Mouse (Mus musculus): ENCODE data around the gene Slc22a5. TPM values are rescaled to one million over a fixed set of nuclear protein-coding genes. Genes with fewer than 3 reads are reported as not detected.
"Not testable (repeated sequence)": the region's sequence is repeated elsewhere in the genome, so short reads cannot be mapped to it uniquely, and the experiment has no call there.

The Slc22a5 gene
- polyA plus RNA-seq, 1 experiment from 2014 or later: 7.2 TPM

DNA sequence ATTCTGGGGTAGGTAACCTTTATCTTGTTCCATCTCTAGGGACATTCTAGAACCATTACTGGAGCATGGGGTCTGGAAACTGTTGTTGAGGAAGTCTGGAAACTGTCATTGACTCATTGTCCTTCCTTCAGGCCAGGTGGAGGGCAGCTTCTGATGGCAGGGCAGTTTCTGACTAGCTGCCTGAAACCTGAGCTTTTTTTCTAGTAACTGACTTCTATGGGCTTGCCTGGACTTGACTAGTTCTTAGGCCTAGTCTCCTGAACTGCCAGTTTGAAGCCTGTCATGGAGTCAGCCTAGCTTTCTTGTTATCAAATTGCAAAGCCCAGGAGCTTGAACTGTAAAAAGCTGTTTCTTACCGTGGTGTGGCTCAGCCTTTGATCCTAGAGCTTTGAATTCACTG is 9.5 kb upstream of the Slc22a5 start:
- peaks cover 10% of the 10 kb centered on the region for H3K4me1 ChIP-seq
- 62% methylated on average over 1 of the region's 1 CpGs for WGBS
- DNase-seq (ENCODE audit: low spot score): no peak

DNA sequence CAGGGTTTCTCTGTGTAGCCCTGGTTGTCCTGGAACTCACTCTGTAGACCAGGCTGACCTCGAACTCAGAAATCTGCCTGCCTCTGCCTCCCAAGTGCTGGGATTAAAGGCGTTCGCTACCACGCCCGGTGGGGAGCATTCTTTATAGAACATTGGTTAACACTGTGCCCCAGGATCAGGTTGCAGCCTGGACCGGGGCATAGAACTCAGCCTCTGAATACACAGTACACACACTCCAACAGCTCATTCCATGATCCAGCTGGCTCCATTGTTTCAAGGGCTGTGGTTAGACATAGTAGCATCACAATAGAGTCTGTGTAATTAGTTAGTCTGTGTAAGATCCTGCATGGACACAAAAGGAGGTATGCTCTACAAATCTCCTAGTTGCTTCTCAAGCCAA is 8.5 kb upstream of the Slc22a5 start:
- Histone ChIP-seq H3K9me3 (replicated peaks) (no peaks in the 10 kb centered on the region), H3K27me3 (ENCODE audit: low read depth, poor library complexity, severe bottlenecking) (no peaks in the 10 kb centered on the region), H3K36me3 (no peaks in the 10 kb centered on the region), H3K27ac (replicated peaks) (no peak overlapping the region), H3K4me3 (no peak overlapping the region), H3K4me1 (peaks cover 10% of the 10 kb centered on the region)
- no peak for DNase-seq (ENCODE audit: low spot score)
- 81% methylated on average over 6 of the region's 6 CpGs for whole genome bisulfite sequencing

More for the DNA sequence above, 9.5 kb upstream of the Slc22a5 start:
- Histone ChIP-seq H3K27ac (replicated peaks) (no peak overlapping the region), H3K27me3 (ENCODE audit: low read depth, poor library complexity, severe bottlenecking) (no peaks in the 10 kb centered on the region), H3K36me3 (no peaks in the 10 kb centered on the region), H3K4me3 (no peak overlapping the region), H3K9me3 (replicated peaks) (no peaks in the 10 kb centered on the region)

DNA sequence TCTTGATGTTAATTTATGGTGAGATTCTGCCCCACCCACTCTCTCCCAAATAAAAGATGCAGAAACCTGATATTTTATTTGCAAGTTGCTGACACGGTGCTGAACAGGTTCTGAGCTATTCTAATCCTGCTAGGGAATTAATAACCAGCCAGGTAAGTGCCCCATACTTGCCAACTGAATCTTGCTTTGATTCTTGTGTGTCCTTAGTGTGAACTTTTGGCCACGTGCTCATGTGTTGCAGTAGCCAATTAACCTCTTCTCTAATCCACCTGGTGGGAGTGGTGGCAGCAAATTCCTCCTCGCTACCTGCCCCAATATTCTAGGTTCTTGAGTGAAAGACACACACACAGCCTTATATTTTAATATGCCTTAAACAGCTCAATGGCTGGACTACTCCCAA is 7.5 kb upstream of the Slc22a5 start:
- WGBS: 71% methylated on average over 3 of the region's 3 CpGs
- no peaks in the 10 kb centered on the region for H3K36me3 ChIP-seq
- H3K27me3 ChIP-seq (ENCODE audit: low read depth, poor library complexity, severe bottlenecking): no peaks in the 10 kb centered on the region
- no peak for DNase-seq (ENCODE audit: low spot score)
- H3K27ac ChIP-seq (replicated peaks): no peak overlapping the region
- H3K4me3 ChIP-seq: no peak overlapping the region
- H3K4me1 ChIP-seq: peaks cover 3% of the 10 kb centered on the region
- no peaks in the 10 kb centered on the region for H3K9me3 ChIP-seq (replicated peaks)

DNA sequence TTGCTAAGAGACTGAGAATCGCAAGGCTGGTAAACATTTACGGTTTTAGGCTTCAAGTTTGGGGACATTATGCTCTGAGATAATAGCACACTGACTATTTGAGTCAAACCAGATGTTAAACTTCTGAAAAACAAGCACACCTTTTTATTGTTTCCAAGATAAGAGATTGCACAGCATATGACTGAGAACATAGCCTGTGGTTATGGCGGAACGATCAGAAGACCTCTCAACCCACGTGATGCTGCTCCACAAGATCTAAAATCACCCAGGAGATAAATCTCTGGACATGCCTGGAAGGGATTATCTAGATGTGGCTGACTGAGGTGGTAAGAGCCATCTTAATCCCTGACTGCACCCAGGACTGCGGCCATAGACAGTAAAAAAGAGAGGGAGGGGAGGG is 5.5 kb upstream of the Slc22a5 start:
- Histone ChIP-seq H3K9me3 (replicated peaks) (no peaks in the 10 kb centered on the region), H3K4me3 (no peak overlapping the region), H3K27ac (replicated peaks) (no peak overlapping the region), H3K36me3 (no peaks in the 10 kb centered on the region), H3K27me3 (ENCODE audit: low read depth, poor library complexity, severe bottlenecking) (no peaks in the 10 kb centered on the region), H3K4me1 (peaks cover 7% of the 10 kb centered on the region; the same call in 1 of the 2 replicates)
- 74% methylated on average over 6 of the region's 6 CpGs for WGBS
- DNase-seq (ENCODE audit: low spot score): no peak

DNA sequence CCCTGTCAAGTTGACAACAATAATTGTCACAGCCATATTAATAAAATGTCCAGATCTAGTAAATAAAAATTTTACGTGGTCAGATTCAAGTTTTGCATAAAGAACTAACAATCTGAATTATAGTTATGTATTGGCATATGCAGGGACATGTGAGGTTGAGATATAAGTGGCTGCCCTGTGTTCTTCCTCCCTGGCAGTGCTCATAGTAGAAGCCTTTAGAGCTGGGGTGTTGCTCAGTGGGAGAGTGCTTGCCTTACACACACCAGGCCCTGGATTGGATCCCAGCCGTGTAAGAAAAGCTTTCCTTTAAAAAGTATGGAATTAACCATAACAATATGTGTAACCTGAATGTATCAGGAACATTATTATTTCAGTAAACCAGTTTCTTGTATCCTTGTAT is 2.0 kb upstream of the Slc22a5 start:
- H3K36me3 ChIP-seq: no peaks in the 10 kb centered on the region
- WGBS: 65% methylated on average over 2 of the region's 2 CpGs
- peaks cover 12% of the 10 kb centered on the region for H3K27me3 ChIP-seq (ENCODE audit: low read depth, poor library complexity, severe bottlenecking)
- no peaks in the 10 kb centered on the region for H3K9me3 ChIP-seq (replicated peaks)
- DNase-seq (ENCODE audit: low spot score): no peak
- no peak overlapping the region for H3K4me3 ChIP-seq
- H3K4me1 ChIP-seq: peaks cover 36% of the 10 kb centered on the region
- no peak overlapping the region for H3K27ac ChIP-seq (replicated peaks)

DNA sequence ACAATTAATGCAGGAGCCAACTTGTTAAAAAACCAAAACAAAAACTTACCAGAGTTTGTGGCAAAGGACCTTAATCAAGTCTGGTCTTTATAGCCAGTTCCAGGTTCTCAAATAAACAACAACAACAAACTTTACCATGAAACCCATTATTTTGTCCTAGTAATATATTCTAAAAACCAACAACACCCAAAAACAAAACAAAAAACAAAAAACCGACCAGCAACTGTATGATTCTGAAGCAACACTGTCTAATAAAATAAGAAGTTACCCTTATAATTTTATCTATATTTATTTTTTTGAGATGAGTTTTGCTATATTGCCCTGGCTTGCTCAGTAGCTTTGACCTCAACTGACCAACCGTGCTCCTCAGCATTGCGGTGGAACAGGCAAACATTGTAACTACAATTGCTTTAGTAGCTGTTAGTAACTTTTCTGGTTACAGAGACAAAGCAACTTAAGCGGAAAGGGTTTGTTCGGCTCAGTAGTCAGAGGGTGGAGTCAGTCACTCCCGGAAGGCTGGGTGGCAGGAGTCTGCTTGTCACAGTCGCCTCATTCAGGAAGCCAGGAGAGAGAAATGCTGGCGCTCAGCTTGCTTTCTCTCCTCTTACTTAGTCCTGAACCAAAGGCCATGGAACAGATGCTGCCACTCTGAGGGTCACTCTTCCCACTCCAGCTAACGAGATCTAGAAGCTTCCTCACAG is 1.4 kb upstream of the Slc22a5 start:
- Histone ChIP-seq H3K36me3 (no peaks in the 10 kb centered on the region), H3K9me3 (replicated peaks) (no peaks in the 10 kb centered on the region), H3K4me3 (no peak overlapping the region), H3K4me1 (peaks cover 37% of the 10 kb centered on the region), H3K27ac (replicated peaks) (no peak overlapping the region), H3K27me3 (ENCODE audit: low read depth, poor library complexity, severe bottlenecking) (peaks cover 12% of the 10 kb centered on the region)
- WGBS: 48% methylated on average over 9 of the region's 9 CpGs
- no peak for DNase-seq (ENCODE audit: low spot score)

DNA sequence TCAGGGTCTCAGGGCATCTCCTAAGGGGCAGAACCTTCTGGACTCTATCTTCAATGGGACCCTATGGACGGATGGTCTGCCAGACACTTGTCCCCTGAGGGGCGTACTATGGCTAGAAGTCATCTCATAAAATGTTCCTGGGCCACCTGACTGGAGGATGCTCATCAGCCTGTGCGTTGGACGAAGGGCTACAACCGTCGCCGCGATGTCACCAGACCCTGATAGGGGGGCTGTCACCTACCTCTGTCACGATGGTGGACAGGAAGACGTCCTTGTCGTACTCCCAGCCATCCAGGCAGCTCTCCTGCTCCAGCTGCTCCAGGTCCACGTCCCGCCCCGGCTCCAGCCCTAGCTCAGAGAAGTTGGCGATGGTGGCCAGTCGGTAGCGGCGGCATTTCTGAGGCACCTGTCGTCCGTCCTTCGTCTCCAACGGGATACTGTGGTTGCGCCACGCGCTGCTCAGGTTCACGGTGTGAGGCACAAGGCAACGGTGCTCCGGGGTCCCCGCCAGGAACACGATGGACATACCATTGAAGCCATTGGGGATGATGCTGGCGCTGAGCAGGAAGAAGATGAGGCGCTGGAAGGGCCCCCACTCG is 455 bp downstream of the Slc22a5 start:
- H3K36me3 ChIP-seq: 0 out of 2 replicates have a peak, but pooled peaks cover 3% of the 10 kb centered on the region
- H3K9me3 ChIP-seq (replicated peaks): no peaks in the 10 kb centered on the region
- H3K4me3 ChIP-seq: peak overlapping the region; percentile 73
- H3K27ac ChIP-seq (replicated peaks): peak overlapping the region; percentile 85
- H3K4me1 ChIP-seq: peaks cover 37% of the 10 kb centered on the region
- DNase-seq (ENCODE audit: low spot score): no peak
- H3K27me3 ChIP-seq (ENCODE audit: low read depth, poor library complexity, severe bottlenecking): peaks cover 12% of the 10 kb centered on the region
- WGBS: 3% methylated on average over 33 of the region's 33 CpGs

DNA sequence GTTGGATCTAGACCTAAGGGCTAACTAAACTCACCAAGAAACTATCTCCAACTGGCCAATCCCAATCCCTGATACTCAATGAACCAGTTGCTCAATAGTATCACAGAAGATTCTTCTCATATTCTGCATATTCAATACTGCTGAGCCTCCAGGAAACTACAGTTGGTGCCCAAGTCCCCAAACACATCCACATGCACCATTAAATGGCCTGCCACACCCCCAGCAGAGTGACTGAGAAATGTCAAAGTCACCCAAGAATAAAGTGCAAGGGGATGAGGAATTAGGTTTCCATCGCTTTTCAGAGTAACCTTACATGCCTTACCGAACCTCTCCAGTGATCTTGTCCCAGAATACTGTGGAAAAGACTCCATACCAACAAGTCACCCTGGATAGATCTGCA is 1.2 kb downstream of the Slc22a5 start:
- Histone ChIP-seq H3K36me3 (0 out of 2 replicates have a peak, but pooled peaks cover 3% of the 10 kb centered on the region), H3K27ac (replicated peaks) (no peak overlapping the region), H3K9me3 (replicated peaks) (no peaks in the 10 kb centered on the region), H3K27me3 (ENCODE audit: low read depth, poor library complexity, severe bottlenecking) (peaks cover 12% of the 10 kb centered on the region), H3K4me3 (peak overlapping the region; percentile 73; the same call in 1 of the 2 replicates), H3K4me1 (peaks cover 37% of the 10 kb centered on the region)
- DNase-seq (ENCODE audit: low spot score): no peak
- WGBS: 83% methylated on average over 2 of the region's 2 CpGs

DNA sequence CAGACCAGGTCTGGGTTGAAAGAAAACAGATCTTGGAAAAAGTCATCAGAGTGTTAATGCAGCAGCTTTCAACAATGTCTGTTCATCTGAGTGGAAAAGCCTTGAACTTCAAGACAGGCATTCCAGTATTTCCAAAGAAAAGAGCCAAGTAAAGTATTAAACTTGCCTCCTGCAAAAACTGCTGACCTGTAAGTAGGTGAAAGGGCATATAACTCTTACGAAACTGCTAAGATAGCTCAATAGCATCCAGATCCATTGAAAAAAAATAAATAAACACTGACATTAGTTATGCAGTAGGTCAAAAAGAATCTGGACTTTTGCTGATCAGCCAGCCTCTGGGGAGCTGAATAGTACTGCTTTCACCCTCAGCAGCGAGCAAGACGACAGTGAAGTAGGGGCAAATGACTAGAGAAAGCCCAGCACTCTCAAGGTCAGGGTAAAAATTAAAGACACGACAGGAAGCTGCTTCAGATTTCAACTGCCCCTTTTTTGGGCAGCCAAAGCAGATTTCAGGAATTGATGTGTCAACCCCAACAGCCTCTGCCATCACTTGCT is 2.3 kb downstream of the Slc22a5 start:
- H3K27ac ChIP-seq (replicated peaks): no peak overlapping the region
- no peak for DNase-seq (ENCODE audit: low spot score)
- no peak overlapping the region for H3K4me3 ChIP-seq
- 72% methylated on average over 4 of the region's 4 CpGs for WGBS
- peaks cover 12% of the 10 kb centered on the region for H3K27me3 ChIP-seq (ENCODE audit: low read depth, poor library complexity, severe bottlenecking)
- peaks cover 37% of the 10 kb centered on the region for H3K4me1 ChIP-seq
- 0 out of 2 replicates have a peak, but pooled peaks cover 3% of the 10 kb centered on the region for H3K36me3 ChIP-seq
- H3K9me3 ChIP-seq (replicated peaks): no peaks in the 10 kb centered on the region

DNA sequence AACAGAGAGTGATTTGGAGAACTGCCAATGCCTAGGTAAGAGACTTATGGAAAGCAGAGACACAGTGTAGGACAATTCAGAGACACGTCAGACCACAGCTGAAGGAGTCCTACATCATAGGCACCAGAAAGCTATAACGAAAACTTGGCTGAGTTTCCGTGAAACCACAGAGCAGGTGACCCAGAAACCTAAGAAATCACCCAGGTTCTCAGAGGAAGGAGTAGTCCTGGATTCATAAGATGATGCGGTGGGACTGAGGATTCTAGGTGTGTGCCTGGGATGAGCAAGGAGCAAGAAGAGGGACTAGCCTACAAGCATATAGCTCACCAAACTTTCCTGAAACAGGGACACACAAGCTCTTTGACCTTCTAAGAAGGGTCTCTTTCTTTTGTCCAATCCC is 3.2 kb downstream of the Slc22a5 start:
- Histone ChIP-seq H3K4me3 (no peak overlapping the region), H3K9me3 (replicated peaks) (no peaks in the 10 kb centered on the region), H3K4me1 (peaks cover 37% of the 10 kb centered on the region), H3K27me3 (ENCODE audit: low read depth, poor library complexity, severe bottlenecking) (peaks cover 12% of the 10 kb centered on the region), H3K36me3 (0 out of 2 replicates have a peak, but pooled peaks cover 3% of the 10 kb centered on the region), H3K27ac (replicated peaks) (no peak overlapping the region)
- 89% methylated on average over 4 of the region's 4 CpGs for WGBS
- DNase-seq (ENCODE audit: low spot score): no peak

DNA sequence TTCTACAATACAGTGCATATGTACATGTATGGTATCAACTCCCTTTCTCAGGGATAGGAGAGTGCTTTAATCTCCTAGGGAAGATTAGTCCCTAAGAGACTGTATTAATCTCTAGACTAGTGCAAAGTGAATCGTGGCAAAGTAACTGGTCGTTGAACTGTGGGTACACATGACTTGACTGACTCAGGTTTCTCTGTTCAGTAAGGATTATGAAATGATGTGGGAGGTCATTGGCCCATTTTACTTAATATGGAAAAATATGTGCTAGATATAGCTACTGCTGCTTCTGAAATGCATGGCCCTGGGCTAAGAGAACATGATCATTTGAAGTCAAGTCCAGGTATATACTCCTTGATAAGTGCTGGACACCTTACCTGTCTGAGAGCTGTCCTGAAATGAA is 8.2 kb downstream of the Slc22a5 start:
- no peak for DNase-seq (ENCODE audit: low spot score)
- H3K4me1 ChIP-seq: no peaks in the 10 kb centered on the region
- H3K9me3 ChIP-seq (replicated peaks): no peaks in the 10 kb centered on the region
- no peak overlapping the region for H3K4me3 ChIP-seq
- no peaks in the 10 kb centered on the region for H3K27me3 ChIP-seq (ENCODE audit: low read depth, poor library complexity, severe bottlenecking)
- H3K27ac ChIP-seq (replicated peaks): no peak overlapping the region
- WGBS: 86% methylated on average over 2 of the region's 2 CpGs
- H3K36me3 ChIP-seq: 0 out of 2 replicates have a peak, but pooled peaks cover 3% of the 10 kb centered on the region

DNA sequence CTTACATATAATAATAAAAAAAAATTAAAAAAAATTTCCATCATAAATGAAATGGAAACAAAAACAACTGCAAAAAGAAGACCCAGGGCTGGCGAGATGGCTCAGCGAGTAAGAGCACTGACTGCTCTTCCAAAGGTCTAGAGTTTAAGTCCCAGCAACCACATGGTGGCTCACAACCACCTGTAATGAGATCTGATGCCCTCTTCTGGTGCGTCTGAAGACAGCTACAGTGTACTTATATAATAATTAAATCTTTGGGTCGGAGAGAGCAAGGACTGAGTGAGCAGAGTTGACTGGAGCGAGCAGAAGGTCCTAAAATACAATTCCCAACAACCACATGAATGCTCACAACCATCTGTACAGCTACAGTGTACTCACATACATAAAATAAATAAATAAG is 13.4 kb downstream of the Slc22a5 start:
- not testable (repeated sequence) for H3K27me3 ChIP-seq (ENCODE audit: low read depth, poor library complexity, severe bottlenecking); DNase-seq (ENCODE audit: low spot score); H3K36me3 ChIP-seq; H3K9me3 ChIP-seq (replicated peaks); H3K4me1 ChIP-seq; H3K27ac ChIP-seq (replicated peaks); H3K4me3 ChIP-seq
- WGBS: 84% methylated on average over 5 of the region's 5 CpGs

DNA sequence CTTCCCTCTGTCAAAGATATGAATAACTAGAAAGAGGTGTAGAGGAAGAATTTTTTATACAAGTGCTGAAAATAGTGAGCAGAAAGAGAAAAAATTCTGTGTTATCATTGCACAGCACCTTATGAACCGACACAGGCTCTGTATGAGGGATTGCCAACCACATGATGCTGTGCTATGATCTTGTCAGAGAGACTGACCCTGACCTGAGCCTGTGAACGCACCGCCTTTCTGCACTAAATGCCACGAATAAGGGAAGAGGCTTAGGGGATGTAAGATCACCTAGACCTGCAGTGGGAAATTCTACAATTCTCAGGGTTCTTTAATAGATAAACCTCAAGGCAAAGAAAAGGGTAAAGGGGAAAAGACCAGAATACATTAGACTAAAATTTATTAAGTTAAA is 15.0 kb downstream of the Slc22a5 start:
- Histone ChIP-seq H3K4me3 (no peak overlapping the region), H3K9me3 (replicated peaks) (no peaks in the 10 kb centered on the region)
- WGBS: 91% methylated on average over 4 of the region's 4 CpGs

More for the DNA sequence above, 15.0 kb downstream of the Slc22a5 start:
- Histone ChIP-seq H3K27me3 (ENCODE audit: low read depth, poor library complexity, severe bottlenecking) (no peaks in the 10 kb centered on the region), H3K36me3 (peaks cover 13% of the 10 kb centered on the region), H3K27ac (replicated peaks) (no peak overlapping the region), H3K4me1 (no peaks in the 10 kb centered on the region)
- no peak for DNase-seq (ENCODE audit: low spot score)
